Mouse (Mus musculus): ENCODE results near the gene Emc9. TPM values are rescaled to one million over a fixed set of nuclear protein-coding genes. Genes with fewer than 3 reads are reported as not detected.

The Emc9 gene
- 10 to 100 TPM; 59.7 to 63.2 TPM for total RNA-seq (2021)

- intact Hi-C loops (cut with DNase I): no loop called here
- peak; percentile 77 to 81 for DNase-seq
Observed at GRCm38 (mm10) chr14:55584702-55585565, at the start of gene Emc9. Emc9 (minus strand) TSS chr14:55585302.

- intact Hi-C loops (cut with DNase I): loop anchor here (1.0 to 10.0 kb wide), 2 partner anchors 114 to 265 kb away; no protein-coding TSS in a partner anchor
- peak; percentile 55 to 77 for DNase-seq
Observed at GRCm38 (mm10) chr14:55629312-55629711, 44.2 kb upstream of the Emc9 start.

- intact Hi-C loops (cut with DNase I): loop anchor here (10.0 kb wide), 1 partner anchor 267 kb away; no protein-coding TSS in a partner anchor
- DNase-seq: no peak
Observed at GRCm38 (mm10) chr14:55628077-55628827, 43.1 kb upstream of the Emc9 start.

DNA sequence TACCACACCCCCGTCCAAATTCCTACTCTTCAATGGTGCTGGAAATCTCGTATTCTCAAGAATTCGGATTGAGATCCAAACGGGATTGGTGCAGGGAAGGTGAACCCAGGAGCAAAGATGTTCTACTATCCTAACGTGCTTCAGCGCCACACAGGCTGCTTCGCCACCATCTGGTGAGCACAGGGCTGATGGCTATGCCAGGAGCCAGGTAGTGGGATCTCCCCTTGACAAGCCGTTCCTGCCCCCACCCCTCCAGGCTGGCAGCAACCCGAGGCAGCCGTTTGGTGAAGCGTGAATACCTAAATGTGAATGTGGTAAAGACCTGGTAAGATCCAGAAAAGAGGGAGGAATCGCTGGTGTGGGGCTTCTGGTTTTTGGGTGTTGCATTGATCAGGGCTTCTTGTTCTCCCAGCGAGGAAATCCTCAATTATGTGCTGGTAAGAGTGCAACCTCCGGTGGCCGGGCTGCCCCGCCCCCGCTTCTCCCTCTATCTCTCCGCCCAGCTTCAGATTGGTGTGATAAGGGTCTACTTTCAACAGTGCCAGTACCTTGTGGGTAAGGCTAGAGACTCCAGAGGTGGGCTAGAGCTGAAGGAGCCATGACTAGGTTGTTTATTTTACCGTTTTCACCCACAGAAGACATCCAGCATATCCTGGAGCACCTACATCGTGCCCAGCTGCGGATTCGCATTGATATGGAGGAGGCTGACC lies 33.5 kb upstream of the Emc9 start:
- intact Hi-C loops (cut with DNase I): no loop called here
- DNase-seq: no peak

- no peak for DNase-seq
- intact Hi-C loops (cut with DNase I): no loop called here
Observed at GRCm38 (mm10) chr14:55617822-55618221, 32.7 kb upstream of the Emc9 start, which contains the start of gene Rec8. Rec8 (plus strand) TSS chr14:55618037.

GRCm38 (mm10) chr14:55616844-55617243 lies 31.7 kb upstream of the Emc9 start:
- intact Hi-C loops (cut with DNase I): no loop called here

GRCm38 (mm10) chr14:55615876-55616275 lies 30.8 kb upstream of the Emc9 start:
- no peak for DNase-seq
- intact Hi-C loops (cut with DNase I): no loop called here

More at GRCm38 (mm10) chr14:55616844-55617243, 31.7 kb upstream of the Emc9 start:
- DNase-seq: no peak

GRCm38 (mm10) chr14:55614565-55615178 lies 29.6 kb upstream of the Emc9 start:
- no peak for DNase-seq
- intact Hi-C loops (cut with DNase I): no loop called here

- no peak for DNase-seq
- intact Hi-C loops (cut with DNase I): no loop called here
Observed at GRCm38 (mm10) chr14:55613346-55613745, 28.2 kb upstream of the Emc9 start.

- intact Hi-C loops (cut with DNase I): no loop called here
Observed at GRCm38 (mm10) chr14:55608339-55608738, 23.2 kb upstream of the Emc9 start.

DNA sequence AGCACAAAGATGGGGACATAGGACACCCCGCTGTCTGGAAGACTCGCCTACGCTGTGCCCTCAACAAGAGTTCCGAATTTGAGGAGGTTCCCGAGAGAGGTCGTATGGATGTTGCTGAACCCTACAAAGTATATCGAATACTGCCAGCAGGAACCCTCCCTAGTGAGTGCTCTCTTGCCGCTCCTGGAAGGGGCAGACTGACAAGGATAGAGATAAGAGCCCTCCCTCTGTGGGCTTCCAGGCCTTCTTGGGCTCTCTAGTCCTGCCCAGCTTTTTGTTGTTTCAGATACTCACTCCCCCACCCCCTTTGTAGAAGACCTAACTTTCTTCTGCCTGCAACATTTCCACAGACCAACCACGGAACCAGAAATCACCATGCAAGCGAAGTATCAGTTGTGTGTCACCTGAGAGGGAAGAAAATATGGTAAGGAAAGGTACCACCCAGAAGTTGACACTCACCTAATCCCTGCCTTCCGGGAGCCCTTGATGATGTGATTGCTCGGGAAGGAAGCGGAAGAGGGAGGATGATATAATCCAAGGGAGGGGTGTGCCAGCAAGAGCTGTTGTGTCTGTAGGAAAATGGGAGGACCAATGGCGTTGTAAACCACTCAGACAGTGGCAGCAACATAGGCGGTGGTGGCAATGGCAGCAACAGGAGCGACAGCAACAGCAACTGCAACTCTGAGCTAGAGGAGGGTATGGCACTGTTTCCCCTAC lies 20.8 kb upstream of the Emc9 start:
- no peak for DNase-seq
- intact Hi-C loops (cut with DNase I): loop anchor here (2.0 kb wide), 2 partner anchors 13 to 25 kb away; no protein-coding TSS in a partner anchor

More at GRCm38 (mm10) chr14:55608339-55608738, 23.2 kb upstream of the Emc9 start:
- DNase-seq: no peak

GRCm38 (mm10) chr14:55604823-55605222 lies 19.7 kb upstream of the Emc9 start:
- DNase-seq: no peak
- intact Hi-C loops (cut with DNase I): loop anchor here (2.0 kb wide), 1 partner anchor 26 kb away; no protein-coding TSS in a partner anchor

DNA sequence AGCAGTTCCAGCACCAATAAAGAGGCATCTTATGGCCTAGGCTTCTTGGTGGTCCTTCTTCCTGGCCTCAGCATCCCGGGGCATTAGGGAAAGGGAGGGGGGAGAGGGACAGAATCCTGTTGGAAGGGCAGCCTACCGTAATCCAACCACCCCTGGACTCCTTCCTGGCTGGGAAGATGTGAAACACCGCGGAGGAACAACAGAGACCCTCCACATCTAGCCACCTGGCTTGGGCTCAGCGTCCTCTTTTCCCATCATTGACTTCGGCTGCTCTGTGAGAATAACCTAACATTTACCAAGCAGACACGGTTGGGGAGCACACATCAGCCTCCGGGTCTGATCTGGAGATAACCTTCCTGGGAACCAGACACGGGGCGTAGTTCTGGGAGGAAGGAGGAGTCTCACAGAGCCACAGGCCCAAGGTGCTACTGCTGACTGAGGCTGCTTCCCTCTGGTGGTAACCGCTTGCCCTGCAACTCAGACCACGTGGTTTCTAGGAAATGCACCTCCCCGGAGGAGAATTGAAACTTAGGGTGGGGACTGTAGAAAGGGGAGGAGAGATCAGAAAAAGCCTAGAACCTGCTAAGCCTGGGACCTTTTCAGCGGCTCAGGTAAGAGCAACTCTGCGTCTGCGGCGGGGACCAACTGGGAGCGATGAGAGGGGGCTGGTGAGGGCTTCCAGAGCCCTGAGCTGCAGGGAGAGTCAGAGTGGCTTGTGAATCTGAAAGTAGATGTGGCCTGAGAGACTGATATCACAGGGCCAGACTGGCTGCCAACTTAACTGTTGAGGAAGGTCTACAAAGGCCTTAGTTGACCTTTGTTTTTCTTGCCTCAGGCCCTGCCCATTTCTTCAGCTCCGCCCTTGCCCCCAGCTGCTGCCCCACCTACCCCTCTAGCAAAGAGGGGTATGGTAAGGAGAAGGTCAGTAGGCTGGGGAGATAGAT lies 18.8 kb upstream of the Emc9 start:
- intact Hi-C loops (cut with DNase I): loop anchor here (2.0 kb wide), 2 partner anchors 27 to 105 kb away; no protein-coding TSS in a partner anchor
- peak; percentile 90 to 93 for DNase-seq

- intact Hi-C loops (cut with DNase I): loop anchor here (2.0 kb wide), 1 partner anchor 104 kb away; no protein-coding TSS in a partner anchor
- DNase-seq: no peak
Observed at GRCm38 (mm10) chr14:55603271-55603632, 18.1 kb upstream of the Emc9 start, which contains the start of gene Irf9. Irf9 (plus strand) TSS chr14:55603571.

DNA sequence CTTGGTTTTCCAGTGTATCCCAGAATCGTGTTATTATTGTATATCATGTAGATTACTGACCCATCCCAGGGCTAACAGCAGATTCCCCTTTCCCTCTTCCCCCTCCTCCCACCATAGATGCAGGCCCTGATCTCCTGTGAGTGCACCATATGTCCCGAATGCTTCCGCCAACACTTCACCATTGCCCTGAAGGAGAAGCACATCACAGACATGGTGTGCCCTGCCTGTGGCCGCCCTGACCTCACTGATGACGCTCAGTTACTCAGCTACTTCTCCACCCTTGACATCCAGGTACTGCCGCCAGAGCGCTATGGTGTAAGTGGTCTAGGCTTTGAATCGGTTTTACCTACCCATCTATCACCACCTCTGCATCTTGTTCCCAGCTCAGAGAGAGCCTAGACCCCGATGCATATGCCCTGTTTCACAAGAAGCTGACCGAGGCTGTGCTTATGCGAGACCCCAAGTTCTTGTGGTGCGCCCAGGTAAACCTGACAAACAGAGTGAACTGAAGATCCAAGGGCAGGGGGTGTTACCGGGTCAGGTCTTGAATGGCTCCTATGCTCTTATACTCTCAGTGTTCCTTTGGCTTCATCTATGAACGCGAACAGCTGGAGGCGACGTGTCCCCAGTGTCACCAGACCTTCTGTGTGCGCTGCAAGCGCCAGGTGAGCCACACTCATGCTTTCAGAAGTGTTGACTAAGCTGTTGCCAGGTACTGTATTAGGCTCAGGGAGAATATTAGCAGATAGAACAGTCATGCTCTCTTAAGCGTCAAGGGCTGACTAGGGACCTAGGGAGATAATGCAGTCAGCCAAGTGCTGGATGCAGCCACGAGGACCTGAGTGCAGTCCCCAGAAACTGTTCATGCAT lies 13.7 kb upstream of the Emc9 start:
- no peak for DNase-seq
- intact Hi-C loops (cut with DNase I): no loop called here

- DNase-seq: no peak
- intact Hi-C loops (cut with DNase I): no loop called here
Observed at GRCm38 (mm10) chr14:55596036-55596690, 11.1 kb upstream of the Emc9 start.

DNA sequence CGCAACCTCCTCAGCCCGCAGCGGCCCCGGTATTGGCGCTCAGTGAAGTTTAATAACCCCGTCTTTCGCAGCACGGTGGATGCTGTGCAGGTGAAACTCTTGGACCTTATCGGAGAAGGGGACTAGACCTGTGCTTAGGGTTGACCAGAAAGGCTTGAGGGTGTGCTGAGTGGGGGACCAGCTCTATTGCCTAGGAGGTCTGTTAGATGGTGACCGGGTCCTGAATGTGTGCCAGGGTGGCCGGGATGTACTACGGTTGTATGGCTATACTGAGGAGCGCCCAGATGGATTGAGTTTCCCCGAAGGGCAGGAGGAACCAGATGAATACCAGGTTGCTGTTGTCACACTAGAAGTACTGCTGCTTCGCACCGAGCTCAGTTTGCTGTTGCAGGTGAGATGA lies 7.1 kb upstream of the Emc9 start:
- intact Hi-C loops (cut with DNase I): loop anchor here (2.0 kb wide), 1 partner anchor 15 kb away; no protein-coding TSS in a partner anchor
- DNase-seq: no peak
